Mouse (Mus musculus) v-Abl transformed pro-B cells (cell line): ENCODE measurements around the gene Hpca.

Experiments used
- in situ Hi-C, 2 experiments: fragments of 400-800 bp; cut with MboI; formaldehyde crosslinking; loops; one replicate each; pipeline ENCODE4 v1.15.1; 2025; ENCODE audit not compliant: unreplicated experiment in 2 of 2

Gene Hpca

GRCm38 (mm10) chr4:129113083-129113988, 8.5 kb downstream of the Hpca start:
- in situ Hi-C loops = no loop called here

- in situ Hi-C loops = no loop called here
Measured at GRCm38 (mm10) chr4:129112231-129112630, 9.6 kb downstream of the Hpca start.

GRCm38 (mm10) chr4:129111350-129111749, 10.5 kb downstream of the Hpca start:
- in situ Hi-C loops = no loop called here

GRCm38 (mm10) chr4:129110804-129111203, 11.0 kb downstream of the Hpca start:
- in situ Hi-C loops = no loop called here

GRCm38 (mm10) chr4:129108624-129109023, 13.2 kb downstream of the Hpca start:
- in situ Hi-C loops = no loop called here

- in situ Hi-C loops = no loop called here
Measured at GRCm38 (mm10) chr4:129107348-129107899, 14.4 kb downstream of the Hpca start.

GRCm38 (mm10) chr4:129106073-129106472, 15.8 kb downstream of the Hpca start:
- in situ Hi-C loops = no loop called here

- in situ Hi-C loops = no loop called here
Measured at GRCm38 (mm10) chr4:129105356-129105755, 16.5 kb downstream of the Hpca start, which contains the start of gene Tmem54. Gene Tmem54, plus strand, starts transcription at chr4:129105548.

- in situ Hi-C loops = no loop called here
Measured at GRCm38 (mm10) chr4:129102133-129102829, 19.6 kb downstream of the Hpca start.

- in situ Hi-C loops = loop anchor here (25.0 kb wide), 3 partner anchors 385 to 1735 kb away; partner anchors contain the start of genes Gjb4 (in 1 of the 2), Gjb5 (in 1 of the 2), Tlr12 (in 1 of the 2) and Zscan20 (in 1 of the 2)
Measured at GRCm38 (mm10) chr4:129097006-129097405, 24.8 kb downstream of the Hpca start.

- in situ Hi-C loops = loop anchor here (25.0 kb wide), 3 partner anchors 383 to 1733 kb away; partner anchors contain the start of genes Gjb4 (in 1 of the 2), Gjb5 (in 1 of the 2), Tlr12 (in 1 of the 2) and Zscan20 (in 1 of the 2)
Measured at GRCm38 (mm10) chr4:129095276-129095675, 26.6 kb downstream of the Hpca start.

- in situ Hi-C loops = loop anchor here (5.0 to 25.0 kb wide), 4 partner anchors 131 to 1726 kb away; partner anchors contain the start of genes Gjb4 (in 1 of the 2), Gjb5 (in 1 of the 2), Tlr12 (in 1 of the 2) and Zscan20 (in 1 of the 2)
Measured at GRCm38 (mm10) chr4:129087850-129088249, 34.0 kb downstream of the Hpca start.

GRCm38 (mm10) chr4:129086078-129086477, 35.8 kb downstream of the Hpca start:
- in situ Hi-C loops = loop anchor here (5.0 to 25.0 kb wide), 4 partner anchors 129 to 1724 kb away; partner anchors contain the start of genes Gjb4 (in 1 of the 2), Gjb5 (in 1 of the 2), Tlr12 (in 1 of the 2) and Zscan20 (in 1 of the 2)

- in situ Hi-C loops = loop anchor here (5.0 to 25.0 kb wide), 4 partner anchors 128 to 1723 kb away; partner anchors contain the start of genes Gjb4 (in 1 of the 2), Gjb5 (in 1 of the 2), Tlr12 (in 1 of the 2) and Zscan20 (in 1 of the 2)
Measured at GRCm38 (mm10) chr4:129084896-129085295, 36.9 kb downstream of the Hpca start.

- in situ Hi-C loops = loop anchor here (25.0 kb wide), 3 partner anchors 370 to 1720 kb away; partner anchors contain the start of genes Gjb4 (in 1 of the 2), Gjb5 (in 1 of the 2), Tlr12 (in 1 of the 2) and Zscan20 (in 1 of the 2)
Measured at GRCm38 (mm10) chr4:129082379-129083115, 39.3 kb downstream of the Hpca start.

- in situ Hi-C loops = loop anchor here (25.0 kb wide), 3 partner anchors 370 to 1720 kb away; partner anchors contain the start of genes Gjb4 (in 1 of the 2), Gjb5 (in 1 of the 2), Tlr12 (in 1 of the 2) and Zscan20 (in 1 of the 2)
Measured at GRCm38 (mm10) chr4:129081939-129082338, 39.9 kb downstream of the Hpca start.

- in situ Hi-C loops = loop anchor here (25.0 kb wide), 3 partner anchors 369 to 1719 kb away; partner anchors contain the start of genes Gjb4 (in 1 of the 2), Gjb5 (in 1 of the 2), Tlr12 (in 1 of the 2) and Zscan20 (in 1 of the 2)
Measured at GRCm38 (mm10) chr4:129081512-129081911, 40.3 kb downstream of the Hpca start.

GRCm38 (mm10) chr4:129081041-129081440, 40.8 kb downstream of the Hpca start:
- in situ Hi-C loops = loop anchor here (25.0 kb wide), 3 partner anchors 369 to 1719 kb away; partner anchors contain the start of genes Gjb4 (in 1 of the 2), Gjb5 (in 1 of the 2), Tlr12 (in 1 of the 2) and Zscan20 (in 1 of the 2)

- in situ Hi-C loops = loop anchor here (25.0 kb wide), 3 partner anchors 367 to 1717 kb away; partner anchors contain the start of genes Gjb4 (in 1 of the 2), Gjb5 (in 1 of the 2), Tlr12 (in 1 of the 2) and Zscan20 (in 1 of the 2)
Measured at GRCm38 (mm10) chr4:129079126-129079525, 42.7 kb downstream of the Hpca start.
